In the genomic region with DNA sequence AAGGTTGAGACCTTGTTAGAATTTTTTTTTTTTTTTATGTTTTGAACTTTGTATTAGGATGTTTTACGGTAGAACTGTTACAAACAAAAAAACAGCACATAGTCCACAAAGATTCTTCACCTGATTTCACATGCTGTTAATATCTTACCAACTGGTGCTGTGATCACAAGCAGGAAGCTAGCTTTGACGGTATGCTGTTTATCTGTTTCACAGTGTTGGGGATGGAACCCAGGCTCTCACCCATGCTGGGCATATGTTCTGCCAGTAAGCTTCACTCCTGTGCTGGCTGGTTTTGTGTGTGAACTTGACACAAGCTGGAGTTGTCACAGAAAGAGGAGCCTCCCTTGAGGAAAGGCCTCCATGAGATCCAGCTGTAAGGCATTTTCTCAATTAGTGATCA, we compare ENCODE assay signal across 15 mouse cellular contexts. TPM values are rescaled to one million over a fixed set of nuclear protein-coding genes. Genes with fewer than 3 reads are reported as not detected.
DNase-seq lines count a peak whose midpoint lies in the region.
"Had no signal": no experiment of that assay in that cellular context is flagged by ENCODE, and none has a peak within 500 bp of the region (broad histone marks: within the 10 kb centered on the region; RNA-seq: fewer than 3 reads in every experiment).

No protein-coding gene starts in this region.

- DNase-seq in kidney, adult 18-20 months = peak; percentile 46
- DNase-seq in kidney, postnatal 4 days = no peak
- peak; percentile 84 for DNase-seq in kidney, adult 9 months
- DNase-seq in kidney, postnatal 14 days = peak; percentile 51
- no peak for DNase-seq in layer of hippocampus, postnatal 10 days (ENCODE audit: low spot score in 2 of 2)
- DNase-seq in urinary bladder, postnatal 10 days (ENCODE audit: low spot score) = no peak
- DNase-seq: adrenal gland, adult 8-10 months; adrenal gland, postnatal 36 days; cerebellum, adult 2 months; cerebellum, postnatal 14 days; gastrocnemius, postnatal 10 days; heart, postnatal 36 days had no signal

RNA-seq across cellular contexts. Expression of a gene that starts 5.4 kb away (rescaled TPM):
- not detected for total RNA-seq in layer of hippocampus, postnatal 10 days (2021)
- total RNA-seq: adrenal gland, adult 8-10 months; adrenal gland, postnatal 36 days; common myeloid progenitor, adult 5-6 weeks; ES-E14; gastrocnemius, postnatal 10 days; heart, adult 8-10 months; heart, postnatal 36 days had no signal

RNA-seq across cellular contexts. Expression of a gene that starts 8.3 kb away (rescaled TPM):
- total RNA-seq in layer of hippocampus, postnatal 10 days (2021) = 1 to 10 TPM; 1.0 to 1.2 TPM
- total RNA-seq: common myeloid progenitor, adult 5-6 weeks had no signal

RNA-seq across cellular contexts. Expression of a gene that starts 27.3 kb away (rescaled TPM):
- total RNA-seq in layer of hippocampus, postnatal 10 days (2021) = 10 to 100 TPM; 62.0 to 69.2 TPM

Comparison
In these comparisons a context has a peak if more than half of its experiments do, and no peak if none do; other contexts are left out.
1. DNase-seq: peak in kidney, adult 18-20 months (single experiment), kidney, adult 9 months (single experiment) and kidney, postnatal 14 days (single experiment); none in kidney, postnatal 4 days (0 of 2), layer of hippocampus, postnatal 10 days (0 of 2) and urinary bladder, postnatal 10 days (single experiment).